Mouse (Mus musculus) inflammation-experienced regulatory T-cells, adult 16 weeks (primary cell): Measurements from ENCODE around the gene Srsf5. TPM values are rescaled to one million over a fixed set of nuclear protein-coding genes. Genes with fewer than 3 reads are reported as not detected.

Source experiments
- polyA plus RNA-seq: library from polyadenylated mRNA; unstranded; fragments of 100-300 nt; shearing (Covaris generic); gene quantifications from one replicate; pipeline ENCODE4 v1.2.1, GENCODE M21; 2017

Srsf5 gene
- polyA plus RNA-seq, result 953 TPM

DNA sequence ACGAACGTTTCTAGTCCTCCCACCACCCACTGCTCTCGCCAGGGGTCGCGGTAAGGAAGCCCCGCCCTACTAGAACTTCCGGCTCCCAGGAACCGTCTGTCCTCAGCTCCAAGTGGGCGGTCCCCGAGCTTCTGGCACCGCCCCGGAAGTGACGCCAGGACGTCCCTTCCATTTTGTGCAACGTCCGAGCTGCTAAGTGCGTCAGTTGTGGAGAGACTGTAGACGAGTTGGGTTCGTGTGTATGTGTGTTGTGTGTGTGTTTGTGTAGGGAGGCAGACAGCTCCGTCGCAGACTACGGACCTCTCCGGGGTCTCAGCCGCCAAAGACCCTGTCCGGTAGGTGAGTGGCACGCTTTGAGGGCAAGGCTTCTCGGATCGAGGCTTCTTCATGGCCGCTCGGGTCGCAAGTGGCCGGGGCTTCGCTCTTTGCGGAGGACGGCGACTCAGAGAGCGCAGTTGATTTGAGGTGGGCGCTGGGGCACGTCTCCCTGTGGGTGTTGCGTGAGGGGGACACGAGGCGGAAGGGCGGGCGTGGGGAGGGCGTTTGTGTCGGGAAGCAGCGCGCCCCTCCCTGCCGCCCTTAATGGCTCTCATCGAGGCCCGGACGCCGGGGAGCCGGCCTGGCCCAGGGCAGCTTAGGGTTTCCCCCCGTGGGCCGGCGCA lies at the start of gene Srsf5:
TSS of gene Srsf5 (plus strand) at position 171 of the 662 bp plus-strand sequence.

DNA sequence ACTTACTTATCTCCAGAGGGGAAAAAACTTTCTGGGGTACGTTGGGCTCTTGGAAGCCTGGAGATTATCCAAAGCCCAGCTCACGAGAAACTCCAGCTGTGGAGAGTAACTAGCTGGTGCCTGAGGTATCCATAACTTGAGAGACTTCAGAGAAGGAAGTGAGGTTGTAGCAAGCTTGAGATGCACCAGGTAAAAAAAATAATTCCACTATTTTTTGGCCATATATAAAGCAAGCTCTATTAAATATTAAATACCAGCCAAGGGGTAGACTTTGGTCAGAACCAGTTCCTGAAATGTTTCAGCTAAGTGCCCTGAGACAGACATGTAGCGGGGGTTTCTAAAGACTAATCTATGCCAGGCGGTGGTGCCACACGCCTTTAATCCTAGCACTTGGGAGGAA lies 23.3 kb downstream of the Srsf5 start, which contains the start of gene Slc10a1:
TSS of gene Slc10a1 (minus strand) at position 101 of the 400 bp plus-strand sequence.

Other genes with a start within 250 kb of the Srsf5 start
- gene Ccdc177, start 184.8 kb upstream of the Srsf5 start, polyA plus RNA-seq, result not detected
- gene Susd6, start 155.0 kb upstream of the Srsf5 start, polyA plus RNA-seq, result 39.4 TPM
- gene Slc10a1, start 23.2 kb downstream of the Srsf5 start, polyA plus RNA-seq, result 0.41 TPM
- 0.50 TPM for gene Smoc1, start 81.3 kb downstream of the Srsf5 start, polyA plus RNA-seq